Mouse (Mus musculus) gastrocnemius, adult 2 months (tissue): Measurements from ENCODE around the gene Gpr18. TPM values are rescaled to one million over a fixed set of nuclear protein-coding genes. Genes with fewer than 3 reads are reported as not detected.
"Not testable (repeated sequence)": the region's sequence is repeated elsewhere in the genome, so short reads cannot be mapped to it uniquely, and the experiment has no call there.

Experiments used
- DNase-seq: peaks from one replicate; pipeline ENCODE4 v3.0.0; 2022
- H3K27ac ChIP-seq: fragments of 200-600 bp; 2 replicates; pipeline ENCODE4 v1.8.1; 2022; ENCODE audit warnings: mild to moderate bottlenecking
- H3K4me3 ChIP-seq: fragments of 200-600 bp; 2 replicates; pipeline ENCODE4 v1.8.1; 2022; ENCODE audit warnings: mild to moderate bottlenecking, moderate library complexity
- CTCF ChIP-seq: fragments of 200-600 bp; IDR thresholded peaks from 2 replicates; pipeline ENCODE4 v1.8.1; 2022; ENCODE audit warnings: antibody characterized with exemption, mild to moderate bottlenecking, moderate library complexity
- intact Hi-C: fragments of 180-260 bp; cut with DNase I; formaldehyde crosslinking; loops from one replicate; pipeline ENCODE4 v1.15.1; 2025
- total RNA-seq, 2 experiments: library from RNA; stranded (reverse); gene quantifications; 2 replicates each; pipeline ENCODE4 v1.2.3; 2021

The Gpr18 gene
- total RNA-seq, 2 experiments from 2014 or later: not detected

- peak; percentile 84 for TF ChIP-seq CTCF
- intact Hi-C loops: loop anchor here (1.0 to 2.0 kb wide), 2 partner anchors 54 to 196 kb away; no protein-coding TSS in a partner anchor
- peak; percentile 71 for DNase-seq
- H3K4me3 ChIP-seq, H3K27ac ChIP-seq: not testable (repeated sequence)
Measured at GRCm38 (mm10) chr14:121865162-121865561, 50.4 kb downstream of the Gpr18 start.

Other genes starting within 250 kb of the Gpr18 start
- gene Dock9, start 117.9 kb downstream of the Gpr18 start, total RNA-seq: 10 to 100 TPM; 15.3 to 21.4 TPM
- 10 to 100 TPM; 31.5 to 35.8 TPM for gene Ubac2, start 37.2 kb downstream of the Gpr18 start, total RNA-seq
- under 1 TPM; 0.17 to 0.41 TPM for gene Gpr183, start 49.4 kb upstream of the Gpr18 start, total RNA-seq
- not detected for gene Timm8a2, start 118.9 kb upstream of the Gpr18 start, total RNA-seq
- 10 to 100 TPM; 66.1 to 71.7 TPM for gene Tm9sf2, start 191.3 kb upstream of the Gpr18 start, total RNA-seq